Mouse (Mus musculus) embryonic facial prominence, embryonic 11.5 days (tissue): ENCODE data around the gene Glrb. TPM values are rescaled to one million over a fixed set of nuclear protein-coding genes. Genes with fewer than 3 reads are reported as not detected.

Experiments used
- ATAC-seq: fragments of 200-750 bp; cut with Nextera tagmentation; replicated peaks from 2 replicates; pipeline ENCODE4 v1.8.0; 2017; ENCODE audit warnings: low read depth; ENCODE audit not compliant: insufficient number of reproducible peaks, low FRiP score, low TSS enrichment
- DNase-seq: peaks from one replicate; pipeline ENCODE4 v3.0.0-alpha.2; 2015; ENCODE audit warnings: low spot score
- H3K27ac ChIP-seq: fragments of 300-500 bp; sonication (generic); replicated peaks from 2 replicates; pipeline ENCODE4 v1.5.1; 2014; ENCODE audit warnings: mild to moderate bottlenecking, low read depth, low read length, control low read depth
- H3K27me3 ChIP-seq: fragments of 300-500 bp; sonication (generic); 2 replicates; pipeline ENCODE4 v1.6.1; 2014; ENCODE audit warnings: mild to moderate bottlenecking, low read length, moderate library complexity, mixed read lengths; ENCODE audit not compliant: control insufficient read depth, insufficient read depth
- H3K36me3 ChIP-seq: fragments of 300-500 bp; sonication (generic); replicated peaks from 2 replicates; pipeline ENCODE4 v1.6.1; 2014; ENCODE audit warnings: low read depth, mild to moderate bottlenecking, low read length, moderate library complexity, mixed read lengths; ENCODE audit not compliant: control insufficient read depth, insufficient read depth
- H3K4me1 ChIP-seq: fragments of 300-500 bp; sonication (generic); 2 replicates; pipeline ENCODE4 v1.6.1; 2014; ENCODE audit warnings: low read length, mixed read lengths; ENCODE audit not compliant: control insufficient read depth, insufficient read depth
- H3K4me2 ChIP-seq: fragments of 300-500 bp; sonication (generic); 2 replicates; pipeline ENCODE4 v1.6.1; 2014; ENCODE audit warnings: low read depth, mild to moderate bottlenecking, control low read depth, low read length, moderate library complexity
- H3K4me3 ChIP-seq: fragments of 300-500 bp; sonication (generic); 2 replicates; pipeline ENCODE4 v1.5.1; 2014; ENCODE audit warnings: low read depth, low read length, control low read depth
- H3K9ac ChIP-seq: fragments of 300-500 bp; sonication (generic); replicated peaks from 2 replicates; pipeline ENCODE4 v1.6.1; 2014; ENCODE audit warnings: mild to moderate bottlenecking, control low read depth, low read length
- H3K9me3 ChIP-seq: fragments of 300-500 bp; sonication (generic); replicated peaks from 2 replicates; pipeline ENCODE4 v1.6.1; 2016; ENCODE audit warnings: mild to moderate bottlenecking, low read length, inconsistent platforms, mixed read lengths; ENCODE audit not compliant: control insufficient read depth
- WGBS: fragments of 180-500 bp; shearing (Covaris S2); extraction: QIAGEN DNeasy Blood & Tissue Kit; methylation state at CpG from one replicate; pipeline ENCODE4 v1.1.7; 2014; 5-methylcytosine and 5-hydroxymethylcytosine counted together
- polyA plus RNA-seq: library from polyadenylated mRNA; unstranded; fragments of >200 nt; fragmentation: Nextera tagmentation; extraction: Ambion mirVana; gene quantifications from 2 replicates; pipeline ENCODE4 v1.2.1, GENCODE M21; 2014

The Glrb gene
- polyA plus RNA-seq, 1 experiment from 2014 or later, result 15.6 TPM

DNA sequence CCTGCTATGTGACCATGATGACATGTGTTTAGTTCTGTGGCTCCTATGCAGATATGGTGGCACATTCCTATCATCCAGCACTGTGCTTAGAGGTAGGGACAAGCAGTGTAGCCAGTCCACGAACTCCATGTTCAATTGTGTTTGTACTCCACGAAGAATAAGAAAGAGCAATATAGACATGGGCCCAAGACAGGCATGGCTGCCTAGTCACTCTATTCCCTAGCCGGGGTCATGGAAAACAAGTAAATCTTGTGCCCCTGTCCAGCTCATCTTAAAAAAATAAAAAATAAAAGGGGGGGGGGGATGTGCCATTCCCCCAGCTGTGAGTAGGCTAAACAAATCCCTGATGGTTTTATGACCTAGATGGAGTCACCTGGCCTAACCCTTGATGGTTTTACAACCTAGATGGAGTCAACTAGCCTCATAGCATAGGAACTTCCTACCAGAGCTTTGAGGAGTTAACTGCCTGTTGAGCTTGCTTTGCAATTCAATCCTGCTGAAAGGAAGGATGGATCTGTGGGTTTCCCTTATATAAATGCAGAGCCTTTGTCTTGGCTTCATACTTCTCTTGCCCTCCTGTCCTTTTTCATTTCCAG, 60.5 kb downstream of the Glrb start:
- ATAC-seq (no peak), DNase-seq (no peak)
- Histone ChIP-seq H3K27ac (no peak overlapping the region), H3K4me3 (no peak overlapping the region), H3K4me2 (no peak overlapping the region), H3K4me1 (no peaks in the 10 kb centered on the region), H3K9me3 (no peaks in the 10 kb centered on the region), H3K36me3 (no peaks in the 10 kb centered on the region), H3K9ac (no peak overlapping the region), H3K27me3 (no peaks in the 10 kb centered on the region)
- 96% methylated on average over 3 of the region's 3 CpGs for WGBS

DNA sequence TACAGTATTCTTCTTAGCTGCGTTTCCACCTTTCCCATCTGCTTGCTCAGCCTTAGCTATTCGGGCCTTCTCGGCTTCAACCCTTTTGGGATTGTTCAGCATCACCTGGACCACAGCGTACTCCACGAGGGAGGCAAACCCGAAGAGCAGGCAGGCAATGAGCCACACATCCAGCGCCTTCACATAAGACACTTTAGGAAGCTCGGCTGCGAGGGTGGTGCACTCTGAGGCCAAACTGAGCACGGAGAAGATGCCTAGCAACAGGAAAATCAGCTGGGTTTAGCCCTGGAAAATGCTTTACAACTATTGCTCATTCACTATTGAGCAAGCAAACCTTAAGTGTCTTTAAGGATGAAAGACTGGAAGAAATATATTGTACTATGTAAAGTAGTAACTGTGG, 62.5 kb downstream of the Glrb start:
- Histone ChIP-seq H3K4me1 (no peaks in the 10 kb centered on the region), H3K4me2 (no peak overlapping the region), H3K36me3 (no peaks in the 10 kb centered on the region), H3K9me3 (no peaks in the 10 kb centered on the region), H3K27me3 (no peaks in the 10 kb centered on the region), H3K4me3 (no peak overlapping the region), H3K27ac (no peak overlapping the region), H3K9ac (no peak overlapping the region; the same call in 1 of the 2 replicates)
- ATAC-seq (no peak), DNase-seq (no peak)
- WGBS, result 87% methylated on average over 10 of the region's 10 CpGs

DNA sequence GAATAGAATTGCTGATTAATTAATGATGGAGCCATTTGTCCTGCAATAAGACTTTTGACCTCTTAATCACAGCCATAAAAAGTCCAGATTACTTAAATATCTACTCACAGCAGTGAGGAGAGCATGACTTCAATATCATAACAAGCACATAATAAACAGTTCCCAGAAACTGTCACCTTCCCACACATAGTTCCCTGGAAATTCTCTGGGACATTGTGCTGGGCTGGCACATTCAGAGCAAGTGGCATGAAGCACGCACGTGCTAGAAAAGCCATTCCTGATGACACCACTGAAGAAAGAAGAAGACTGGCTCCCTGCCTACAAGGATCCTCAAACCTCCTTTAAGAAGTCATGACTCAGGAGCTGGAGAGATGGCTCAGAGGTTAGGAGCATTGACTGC, 67.8 kb downstream of the Glrb start:
- Histone ChIP-seq H3K4me3 (no peak overlapping the region), H3K36me3 (no peaks in the 10 kb centered on the region), H3K9me3 (no peaks in the 10 kb centered on the region), H3K27ac (no peak overlapping the region), H3K4me1 (no peaks in the 10 kb centered on the region), H3K4me2 (no peak overlapping the region), H3K9ac (no peak overlapping the region), H3K27me3 (no peaks in the 10 kb centered on the region)
- DNase-seq, result no peak
- WGBS, result 81% methylated on average over 2 of the region's 2 CpGs
- no peak for ATAC-seq

DNA sequence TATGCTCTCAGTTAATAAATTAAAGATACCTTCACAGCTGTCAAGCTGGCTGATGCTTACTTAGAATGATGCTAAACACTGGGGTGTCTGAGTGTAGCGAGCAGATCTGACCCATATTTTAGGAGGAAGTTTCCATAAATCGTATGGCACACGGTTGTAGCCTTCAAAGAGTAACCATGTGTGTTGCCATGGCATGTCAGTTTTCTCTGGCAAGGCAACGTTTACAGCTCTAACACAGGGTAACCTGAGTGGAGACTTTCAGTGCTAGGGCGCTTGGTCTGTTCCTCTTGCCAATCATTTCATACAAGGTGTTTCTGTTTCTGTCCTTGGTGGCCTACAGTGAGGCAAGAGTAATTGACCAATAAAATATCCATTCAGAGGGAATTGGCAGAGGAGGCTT, 73.6 kb downstream of the Glrb start:
- H3K27me3 ChIP-seq, result no peaks in the 10 kb centered on the region
- no peaks in the 10 kb centered on the region for H3K36me3 ChIP-seq
- H3K4me2 ChIP-seq, result no peak overlapping the region
- DNase-seq (no peak), ATAC-seq (no peak)
- no peaks in the 10 kb centered on the region for H3K9me3 ChIP-seq
- no peaks in the 10 kb centered on the region for H3K4me1 ChIP-seq
- 84% methylated on average over 5 of the region's 5 CpGs for WGBS
- no peak overlapping the region for H3K27ac ChIP-seq
- H3K9ac ChIP-seq, result no peak overlapping the region
- H3K4me3 ChIP-seq, result no peak overlapping the region

DNA sequence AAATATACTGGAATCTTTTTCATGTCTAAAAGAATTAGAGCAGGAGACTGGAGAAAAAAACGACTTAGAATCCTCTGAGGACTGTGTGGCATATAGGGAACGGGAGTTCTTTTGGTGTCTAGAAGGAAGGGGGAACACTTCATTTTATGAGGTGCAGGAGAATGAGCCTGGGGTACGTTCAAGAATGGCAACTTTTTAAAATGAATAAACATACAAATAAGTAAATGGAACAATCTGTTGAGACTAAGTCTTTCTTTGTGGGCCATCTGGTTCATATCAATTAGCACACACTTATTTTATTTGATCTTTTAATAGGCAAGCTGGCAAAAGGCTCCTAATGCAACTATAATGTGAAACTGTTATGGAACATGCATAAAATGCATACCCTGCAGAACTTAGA, 75.9 kb downstream of the Glrb start:
- no peaks in the 10 kb centered on the region for H3K27me3 ChIP-seq
- H3K9ac ChIP-seq, result no peak overlapping the region
- H3K36me3 ChIP-seq, result no peaks in the 10 kb centered on the region
- H3K4me2 ChIP-seq, result no peak overlapping the region
- no peaks in the 10 kb centered on the region for H3K9me3 ChIP-seq
- H3K4me1 ChIP-seq, result no peaks in the 10 kb centered on the region
- WGBS, result 45% methylated on average over 3 of the region's 3 CpGs
- ATAC-seq (no peak), DNase-seq (peak; percentile 35)
- no peak overlapping the region for H3K27ac ChIP-seq
- H3K4me3 ChIP-seq, result no peak overlapping the region

DNA sequence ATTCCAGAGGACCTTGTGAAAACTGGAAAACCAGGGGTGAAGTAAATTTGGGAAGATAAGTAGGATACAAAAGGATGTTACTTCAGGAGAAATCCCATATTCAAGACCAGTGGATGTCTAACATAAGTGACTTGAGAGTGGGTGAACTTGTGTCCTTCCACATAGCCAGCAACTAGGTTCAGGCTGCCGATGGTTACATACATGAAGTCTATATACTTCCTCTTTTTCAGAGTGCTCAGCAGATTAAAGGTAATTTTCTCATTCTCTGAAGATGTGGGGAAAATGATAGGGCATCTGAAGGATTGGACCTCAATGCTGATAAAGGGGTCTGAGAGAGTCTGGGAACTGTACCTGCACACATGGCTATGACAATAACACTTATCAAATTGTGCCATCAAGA, 89.5 kb downstream of the Glrb start:
- WGBS, result 97% methylated on average over 1 of the region's 1 CpGs
- no peak for ATAC-seq

DNA sequence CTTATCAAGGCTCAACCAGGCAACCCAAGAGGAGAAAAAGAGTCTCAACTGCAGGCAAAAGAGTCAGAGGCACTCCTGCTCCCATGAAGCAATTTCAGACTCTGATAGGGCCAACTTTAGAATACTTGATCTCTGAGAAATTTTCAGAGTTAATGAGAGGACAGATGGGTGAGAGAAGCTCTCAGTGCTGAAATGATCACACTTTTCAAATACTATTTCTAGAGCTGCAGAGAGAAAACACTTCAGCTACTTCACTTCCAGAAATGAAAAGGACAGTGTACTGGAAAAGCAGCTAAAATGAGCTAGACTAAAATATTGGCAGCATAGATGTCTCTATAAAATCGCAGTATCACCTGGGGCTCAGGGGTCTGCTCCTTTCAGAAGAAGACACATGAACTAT, 94.8 kb downstream of the Glrb start:
- no peak overlapping the region for H3K9ac ChIP-seq
- no peak overlapping the region for H3K27ac ChIP-seq
- H3K4me3 ChIP-seq, result no peak overlapping the region
- 100% methylated on average over 1 of the region's 1 CpGs for WGBS
- no peaks in the 10 kb centered on the region for H3K4me1 ChIP-seq
- DNase-seq, result no peak
- no peaks in the 10 kb centered on the region for H3K36me3 ChIP-seq
- H3K27me3 ChIP-seq, result no peaks in the 10 kb centered on the region
- no peak for ATAC-seq
- no peaks in the 10 kb centered on the region for H3K9me3 ChIP-seq
- H3K4me2 ChIP-seq, result no peak overlapping the region

More for the DNA sequence above, 89.5 kb downstream of the Glrb start:
- H3K4me2 ChIP-seq, result no peak overlapping the region
- H3K36me3 ChIP-seq, result no peaks in the 10 kb centered on the region
- no peaks in the 10 kb centered on the region for H3K4me1 ChIP-seq
- H3K9me3 ChIP-seq, result no peaks in the 10 kb centered on the region
- H3K27me3 ChIP-seq, result no peaks in the 10 kb centered on the region
- no peak overlapping the region for H3K4me3 ChIP-seq
- H3K9ac ChIP-seq, result no peak overlapping the region
- H3K27ac ChIP-seq, result no peak overlapping the region
- DNase-seq, result no peak

DNA sequence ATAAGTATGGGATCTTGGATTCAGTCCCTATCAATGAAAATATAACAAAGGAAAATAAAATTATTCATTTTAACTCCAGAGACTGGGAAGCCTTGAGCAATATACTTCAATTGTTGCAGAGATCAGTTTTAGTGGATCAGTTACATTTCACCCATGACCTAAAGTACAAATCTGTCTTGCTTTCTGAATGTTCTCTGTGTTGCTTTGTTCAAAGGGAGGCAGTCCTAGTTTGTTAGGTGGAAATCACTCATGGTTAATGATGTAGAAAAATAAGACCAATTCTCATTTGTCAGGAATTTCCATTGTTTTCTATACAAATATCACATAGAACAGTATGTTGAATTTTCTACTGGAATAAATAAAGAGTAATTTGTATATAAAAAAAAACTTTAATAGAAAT, 99.7 kb downstream of the Glrb start:
- Histone ChIP-seq H3K9me3 (no peaks in the 10 kb centered on the region), H3K4me2 (no peak overlapping the region), H3K9ac (no peak overlapping the region), H3K27me3 (no peaks in the 10 kb centered on the region), H3K4me3 (no peak overlapping the region), H3K27ac (no peak overlapping the region), H3K36me3 (no peaks in the 10 kb centered on the region), H3K4me1 (no peaks in the 10 kb centered on the region)
- no peak for ATAC-seq
- no peak for DNase-seq
